Comparison of ENCODE assay signal across 17 mouse cellular contexts in genomic region chr10:91156338-91156737, GRCm38 (mm10). TPM values are rescaled to one million over a fixed set of nuclear protein-coding genes. Genes with fewer than 3 reads are reported as not detected.
DNase-seq lines count a peak whose midpoint lies in the region; ATAC-seq lines count a peak whose summit lies in the region.
"Had no signal": no experiment of that assay in that cellular context is flagged by ENCODE, and none has a peak within 500 bp of the region (broad histone marks: within the 10 kb centered on the region; RNA-seq: fewer than 3 reads in every experiment).

No protein-coding gene starts in this region.

- WGBS in heart, embryonic 11.5 days (ENCODE audit: insufficient replicate concordance), result 78% methylated on average over 6 of the region's 6 CpGs
- WGBS in lung, embryonic 16.5 days, result 75% methylated on average over 6 of the region's 6 CpGs

- H3K4me2 ChIP-seq in heart, embryonic 11.5 days, result no peak overlapping the region
- no peak overlapping the region for H3K4me2 ChIP-seq in lung, embryonic 16.5 days (ENCODE audit: low read depth, low read length)
- H3K4me2 ChIP-seq: limb, embryonic 15.5 days had no signal

- H3K4me1 ChIP-seq in heart, embryonic 11.5 days (ENCODE audit: control insufficient read depth, insufficient read depth, low read length), result no peaks in the 10 kb centered on the region
- no peaks in the 10 kb centered on the region; the same call in 1 of the 2 replicates for H3K4me1 ChIP-seq in lung, embryonic 16.5 days (replicated peaks; ENCODE audit: control insufficient read depth, insufficient read depth, low read length)
- H3K4me1 ChIP-seq: limb, embryonic 15.5 days had no signal

- peaks cover 46% of the 10 kb centered on the region for H3K36me3 ChIP-seq in heart, embryonic 11.5 days (ENCODE audit: control insufficient read depth, insufficient read depth, low read length)
- H3K36me3 ChIP-seq in lung, embryonic 16.5 days (ENCODE audit: control insufficient read depth, insufficient read depth, low read length), result peaks cover 57% of the 10 kb centered on the region

- no peak overlapping the region for H3K27ac ChIP-seq in heart, embryonic 11.5 days (ENCODE audit: low read depth, low read length)
- no peak overlapping the region for H3K27ac ChIP-seq in lung, embryonic 16.5 days (ENCODE audit: low read length)
- H3K27ac ChIP-seq: hindbrain, postnatal 0 days; limb, embryonic 15.5 days had no signal

- no peak overlapping the region for H3K9ac ChIP-seq in heart, embryonic 11.5 days (ENCODE audit: low read depth, low read length)
- no peak overlapping the region for H3K9ac ChIP-seq in lung, embryonic 16.5 days (ENCODE audit: low read length)
- H3K9ac ChIP-seq: limb, embryonic 15.5 days had no signal

- no peak overlapping the region for H3K4me3 ChIP-seq in heart, embryonic 11.5 days (ENCODE audit: low read depth, low read length)
- H3K4me3 ChIP-seq in lung, embryonic 16.5 days (ENCODE audit: low read length), result no peak overlapping the region
- H3K4me3 ChIP-seq: limb, embryonic 15.5 days; megakaryocyte, embryonic 14.5 days had no signal

- peak; percentile 57 for DNase-seq in heart, adult 8-10 months (ENCODE audit: low spot score)
- no peak for DNase-seq in lung, postnatal 4 days
- DNase-seq in heart, postnatal 25 days (ENCODE audit: low spot score), result peak; percentile 13
- no peak for DNase-seq in T-cell, adult 2 months (ENCODE audit: low spot score)
- DNase-seq in natural killer cell, adult 2 months (ENCODE audit: low spot score in 2 of 2), result no peak
- DNase-seq in cerebellum, adult 18-20 months, result no peak
- DNase-seq: adrenal gland, adult 8-10 months; cerebellum, adult 11-12 months; embryo, embryonic 11 days; right cerebral cortex, postnatal 4 days had no signal

- intact Hi-C loops in heart, postnatal 25 days (cut with DNase I), result no loop called here

- ATAC-seq in heart, embryonic 11.5 days (replicated peaks; ENCODE audit: insufficient number of reproducible peaks, low FRiP score, low TSS enrichment), result no peak
- 0 out of 2 replicates have a peak, but pooled peaks have one; percentile 45 for ATAC-seq in lung, embryonic 16.5 days (ENCODE audit: low read depth)
- ATAC-seq: CD4-positive, CD25-positive, alpha-beta regulatory T cell, adult 4 months; hindbrain, postnatal 0 days; Patski had no signal

- no peaks in the 10 kb centered on the region for H3K27me3 ChIP-seq in heart, embryonic 11.5 days (ENCODE audit: control insufficient read depth, insufficient read depth, low read length)
- no peaks in the 10 kb centered on the region for H3K27me3 ChIP-seq in lung, embryonic 16.5 days (ENCODE audit: control insufficient read depth, insufficient read depth, low read depth, low read length)
- H3K27me3 ChIP-seq: limb, embryonic 15.5 days; megakaryocyte, embryonic 14.5 days; Patski had no signal

- H3K9me3 ChIP-seq in heart, embryonic 11.5 days (replicated peaks; ENCODE audit: control insufficient read depth, low read length), result no peaks in the 10 kb centered on the region
- H3K9me3 ChIP-seq in lung, embryonic 16.5 days (ENCODE audit: control insufficient read depth, low read length), result no peaks in the 10 kb centered on the region
- H3K9me3 ChIP-seq: limb, embryonic 15.5 days; megakaryocyte, embryonic 14.5 days had no signal

RNA-seq across cellular contexts. Expression of gene Tmpo, which starts 24.8 kb away (rescaled TPM):
- 10 to 100 TPM; 36.7 to 45.0 (median 41.1) TPM for total RNA-seq in heart, adult 8-10 months (2022)
- polyA plus RNA-seq in heart, embryonic 11.5 days (2014; fragmentation: Nextera tagmentation; extraction: Ambion mirVana), result 162 and 170 TPM in 2 replicates
- polyA plus RNA-seq in lung, embryonic 16.5 days (2015; fragmentation: Nextera tagmentation; extraction: Ambion mirVana), result 210 and 220 TPM in 2 replicates
- total RNA-seq in heart, postnatal 25 days (2021), result 10 to 100 TPM; 40.1 to 45.7 TPM

RNA-seq across cellular contexts. Expression of gene Slc25a3, which starts 32.5 kb away (rescaled TPM):
- 1,000 to 10,000 TPM; 2,608 to 2,760 (median 2,679) TPM for total RNA-seq in heart, adult 8-10 months (2022)
- polyA plus RNA-seq in heart, embryonic 11.5 days (2014; fragmentation: Nextera tagmentation; extraction: Ambion mirVana), result 838 and 861 TPM in 2 replicates
- polyA plus RNA-seq in lung, embryonic 16.5 days (2015; fragmentation: Nextera tagmentation; extraction: Ambion mirVana), result 405 and 406 TPM in 2 replicates
- total RNA-seq in heart, postnatal 25 days (2021), result 1,000 to 10,000 TPM; 2,502 to 2,645 TPM

Comparison
In these comparisons a context has a peak if more than half of its experiments do, and no peak if none do; other contexts are left out.
1. DNase-seq: peak in heart, adult 8-10 months (single experiment) and heart, postnatal 25 days (single experiment); none in lung, postnatal 4 days (0 of 2), T-cell, adult 2 months (single experiment), natural killer cell, adult 2 months (0 of 2) and cerebellum, adult 18-20 months (0 of 2).